Mouse (Mus musculus) adrenal gland, postnatal 14 days (tissue): ENCODE measurements around the gene Mre11a. TPM values are rescaled to one million over a fixed set of nuclear protein-coding genes. Genes with fewer than 3 reads are reported as not detected.
"Not testable (repeated sequence)": the region's sequence is repeated elsewhere in the genome, so short reads cannot be mapped to it uniquely, and the experiment has no call there.

ENCODE experiments used
- DNase-seq: peaks from one replicate; pipeline ENCODE4 v3.0.0; 2021; ENCODE audit warnings: mixed read lengths
- total RNA-seq: library from RNA; stranded (reverse); gene quantifications from 2 replicates; pipeline ENCODE4 v1.2.3, GENCODE M21; 2021

Gene Mre11a
- total RNA-seq, 1 experiment from 2014 or later = 16.6 TPM

- no peak for DNase-seq
These were observed 85.9 kb downstream of the Mre11a start for GRCm38 (mm10) chr9:14870377-14870776.

GRCm38 (mm10) chr9:14870802-14871201 lies 86.3 kb downstream of the Mre11a start:
- no peak for DNase-seq

GRCm38 (mm10) chr9:14871536-14871935 lies 87.1 kb downstream of the Mre11a start:
- peak; percentile 54 for DNase-seq

- no peak for DNase-seq
These were observed 87.9 kb downstream of the Mre11a start for GRCm38 (mm10) chr9:14872181-14872930.

GRCm38 (mm10) chr9:14875743-14876507 lies 91.5 kb downstream of the Mre11a start:
- DNase-seq = no peak

- DNase-seq = not testable (repeated sequence)
These were observed 92.1 kb downstream of the Mre11a start for GRCm38 (mm10) chr9:14876566-14876965.

- no peak for DNase-seq
These were observed 100.2 kb downstream of the Mre11a start for GRCm38 (mm10) chr9:14884641-14885040.

- peak; percentile 65 for DNase-seq
These were observed 100.7 kb downstream of the Mre11a start for GRCm38 (mm10) chr9:14885151-14885550.

- DNase-seq = no peak
These were observed 101.5 kb downstream of the Mre11a start for GRCm38 (mm10) chr9:14885954-14886353.

Other genes starting within 250 kb of the Mre11a start
- gene Amotl1, start 139.6 kb upstream of the Mre11a start, total RNA-seq = 33.3 and 36.4 TPM in 2 replicates
- gene Piwil4, start 43.9 kb upstream of the Mre11a start, total RNA-seq = not detected in 2 replicates
- gene Fut4, start 32.3 kb upstream of the Mre11a start, total RNA-seq = 1.5 and 2.7 TPM in 2 replicates
- gene 1700012B09Rik, start 13.6 kb upstream of the Mre11a start, total RNA-seq = not detected in 2 replicates
- 14.3 and 18.1 TPM in 2 replicates for gene Ankrd49, start 202 bp downstream of the Mre11a start, total RNA-seq
- 0.23 TPM in 1 of 2 replicates, not detected in the other for gene Gpr83, start 75.6 kb downstream of the Mre11a start, total RNA-seq
- gene Izumo1r, start 119.3 kb downstream of the Mre11a start, total RNA-seq = 2.4 TPM in 1 of 2 replicates, not detected in the other